Mouse (Mus musculus) ovary, postnatal 14 days (tissue): ENCODE measurements around the gene Arl2bp.

Source experiments
- DNase-seq: peaks from one replicate; pipeline ENCODE4 v3.0.0; 2022; ENCODE audit warnings: low spot score

Arl2bp gene

GRCm38 (mm10) chr8:94695341-94695993 is 29.1 kb downstream of the Arl2bp start:
- DNase-seq: no peak

GRCm38 (mm10) chr8:94695994-94696384 is 29.6 kb downstream of the Arl2bp start, which contains the start of gene Pllp:
Gene Pllp (minus strand): TSS chr8:94696278.
- DNase-seq: no peak

DNA sequence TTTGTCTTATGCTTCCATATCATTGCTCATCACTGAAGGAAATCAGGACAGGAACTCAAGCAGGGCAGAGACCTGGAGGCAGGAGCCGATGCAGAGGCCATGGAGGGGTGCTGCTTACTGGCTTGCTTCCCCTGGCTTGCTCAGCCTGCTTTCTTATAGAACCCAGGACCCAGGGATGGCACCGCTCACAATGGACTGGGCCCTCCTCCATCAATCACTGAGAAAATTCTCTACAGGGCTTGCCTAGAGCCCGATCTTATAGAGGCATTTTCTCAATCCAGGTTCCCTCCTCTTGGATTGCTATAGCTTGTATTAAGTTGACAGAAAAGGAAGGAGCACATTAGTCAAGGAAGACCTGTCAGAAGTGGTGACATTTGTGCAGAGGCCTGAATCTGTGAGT is 30.2 kb downstream of the Arl2bp start:
- DNase-seq: no peak

DNA sequence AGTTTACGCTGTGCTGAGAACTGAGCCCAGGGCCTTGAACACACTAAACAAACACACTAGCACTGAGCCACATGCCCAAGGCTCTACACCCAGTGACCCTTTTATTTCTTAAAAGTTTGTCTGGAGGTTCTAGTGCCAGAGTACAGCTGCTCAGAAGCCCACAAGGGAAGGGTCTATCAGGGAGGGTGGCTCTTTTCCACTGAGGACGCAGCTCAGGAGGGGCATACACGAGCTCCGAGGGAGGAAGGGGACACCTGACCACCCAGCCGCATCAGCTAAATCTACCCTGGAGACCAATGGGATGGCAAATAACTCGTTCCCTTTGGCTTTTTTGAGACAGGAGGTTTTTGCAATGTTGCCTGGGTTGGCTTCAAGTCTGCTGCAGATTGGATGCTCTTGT is 31.6 kb downstream of the Arl2bp start:
- DNase-seq: no peak

- no peak for DNase-seq
These were observed 33.0 kb downstream of the Arl2bp start for GRCm38 (mm10) chr8:94699366-94699765.

GRCm38 (mm10) chr8:94700421-94700935 is 34.1 kb downstream of the Arl2bp start:
- no peak for DNase-seq

- DNase-seq: no peak
These were observed 35.8 kb downstream of the Arl2bp start for GRCm38 (mm10) chr8:94702156-94702555.

DNA sequence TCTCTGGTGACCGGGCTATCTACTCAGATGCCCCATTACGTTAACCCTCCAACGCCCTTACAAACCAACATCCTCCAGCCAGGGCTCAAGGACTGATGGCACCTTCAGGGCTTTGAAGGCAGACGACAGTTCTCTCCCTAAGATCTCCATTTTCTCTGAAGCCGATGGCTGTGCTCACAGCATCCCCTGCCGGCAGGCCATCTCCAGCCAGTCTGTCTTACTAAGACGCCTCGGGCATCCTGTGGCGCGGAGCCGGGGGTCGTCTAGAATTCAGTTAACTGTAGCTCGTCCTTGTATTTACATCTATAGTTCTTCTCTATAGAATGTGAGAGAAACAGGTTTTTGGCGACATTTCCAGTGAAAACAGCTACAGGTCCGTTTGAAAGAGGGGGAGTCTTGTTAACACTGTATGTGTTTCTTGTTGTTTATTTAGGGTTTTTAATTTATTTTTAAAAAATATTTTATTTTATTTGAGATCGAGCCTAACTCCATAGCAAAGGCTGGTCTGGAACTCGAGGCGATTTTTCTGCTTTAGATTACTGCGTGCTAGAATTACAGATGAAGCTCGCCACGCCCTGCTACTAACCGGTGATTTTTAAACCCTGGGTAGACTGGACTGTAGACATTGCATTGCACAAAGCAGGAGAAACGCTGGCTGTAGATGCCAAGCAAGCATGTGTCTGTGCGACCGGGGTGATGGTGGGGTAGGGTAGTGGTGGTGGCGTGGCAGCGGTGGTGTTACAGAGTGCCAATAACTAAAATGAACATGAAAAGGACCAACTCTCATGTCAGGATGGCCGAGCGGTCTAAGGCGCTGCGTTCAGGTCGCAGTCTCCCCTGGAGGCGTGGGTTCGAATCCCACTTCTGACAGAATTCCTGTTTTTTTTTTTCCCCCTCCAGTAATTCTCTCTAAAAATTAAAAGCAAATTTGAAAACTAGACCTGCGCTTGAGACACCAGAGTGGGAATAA is 36.7 kb downstream of the Arl2bp start:
- peak; percentile 62 for DNase-seq

DNA sequence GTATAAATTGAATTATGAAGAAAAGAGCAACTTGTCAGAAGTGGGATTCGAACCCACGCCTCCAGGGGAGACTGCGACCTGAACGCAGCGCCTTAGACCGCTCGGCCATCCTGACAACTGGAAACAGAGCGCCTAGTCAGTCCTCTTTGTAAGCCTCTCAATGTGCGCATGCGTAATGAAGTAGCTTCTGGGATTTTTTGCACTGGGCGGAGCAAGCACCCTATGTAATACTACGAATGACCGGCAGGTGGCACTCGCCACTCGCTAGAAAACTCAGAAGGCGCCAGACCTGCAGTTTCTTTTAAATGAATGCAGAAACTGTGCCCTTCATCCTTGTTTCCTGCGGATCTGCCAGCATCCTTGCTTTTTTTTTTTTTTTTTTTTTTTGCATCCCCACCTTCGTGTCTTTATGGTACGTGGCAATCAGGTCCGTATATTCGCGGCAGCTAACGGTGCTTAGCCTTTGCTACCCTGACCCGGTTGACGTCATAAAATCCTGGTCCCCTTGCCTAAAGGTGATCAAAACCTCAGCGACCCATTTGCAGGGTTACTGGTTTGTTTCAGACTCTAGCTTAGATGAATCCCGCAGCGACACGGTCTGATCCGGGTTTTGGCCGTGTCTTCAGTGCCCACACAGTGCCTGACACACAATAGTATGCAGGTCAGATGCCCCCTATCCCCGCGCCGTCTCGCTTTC is 37.7 kb downstream of the Arl2bp start:
- DNase-seq: peak; percentile 99

GRCm38 (mm10) chr8:94704669-94704984 is 38.2 kb downstream of the Arl2bp start:
- no peak for DNase-seq

- no peak for DNase-seq
These were observed 39.3 kb downstream of the Arl2bp start for GRCm38 (mm10) chr8:94705581-94706245.

DNA sequence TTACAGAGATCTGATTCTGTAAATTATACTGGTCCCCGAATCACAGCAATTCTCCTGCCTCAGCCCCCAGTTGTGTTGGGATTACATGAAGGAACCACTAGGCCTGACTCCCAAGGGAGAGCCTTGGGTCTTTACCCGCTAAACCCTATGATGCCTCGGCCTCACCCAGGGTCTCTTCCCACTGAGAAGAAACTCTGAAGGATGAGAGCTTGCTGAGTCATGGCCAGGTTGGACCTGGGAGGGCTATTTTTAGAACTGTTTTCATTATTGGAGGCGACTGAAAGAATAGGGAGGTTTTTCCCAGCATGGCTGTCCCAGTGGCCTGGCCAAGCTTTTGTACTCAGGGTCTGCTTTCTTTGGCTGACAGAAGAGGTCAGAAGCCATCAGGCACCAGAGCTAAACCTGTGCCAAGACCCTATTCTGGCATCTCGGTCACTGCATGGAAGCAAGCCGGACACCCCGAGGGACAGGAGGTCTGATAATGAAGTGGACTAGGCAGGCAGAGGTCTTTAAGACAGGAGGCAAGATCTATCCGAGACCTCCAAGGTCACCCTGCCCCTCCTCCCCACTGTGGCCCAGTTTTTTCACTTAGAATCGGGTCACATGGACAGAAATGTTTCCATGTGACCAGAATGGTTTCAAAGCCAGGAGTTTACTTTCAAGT is 40.5 kb downstream of the Arl2bp start:
- DNase-seq: no peak

GRCm38 (mm10) chr8:94710336-94710735 is 43.9 kb downstream of the Arl2bp start:
- DNase-seq: no peak

- DNase-seq: no peak
These were observed 44.8 kb downstream of the Arl2bp start for GRCm38 (mm10) chr8:94711160-94711718.

DNA sequence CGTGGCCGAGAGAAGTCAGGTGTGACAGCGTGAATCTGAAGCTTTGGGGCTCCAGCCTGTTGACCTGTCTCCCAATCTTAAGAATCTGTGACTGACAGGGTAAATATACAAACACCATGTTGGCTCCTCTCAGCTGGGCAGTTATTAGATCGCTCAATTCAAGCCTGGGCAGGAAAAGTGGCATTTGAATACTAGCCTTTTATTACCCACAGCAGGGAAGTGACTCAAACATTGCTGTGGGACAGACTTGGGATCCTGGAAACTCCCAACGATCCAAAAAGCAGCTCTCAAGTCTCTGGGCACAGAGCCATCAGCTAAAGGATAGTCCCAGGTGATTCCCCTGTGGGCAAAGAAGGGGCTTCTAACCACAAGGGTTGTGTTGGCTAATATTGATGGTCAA is 48.2 kb downstream of the Arl2bp start:
- DNase-seq: no peak

- no peak for DNase-seq
These were observed 49.5 kb downstream of the Arl2bp start for GRCm38 (mm10) chr8:94715871-94716270.

- no peak for DNase-seq
These were observed 50.4 kb downstream of the Arl2bp start for GRCm38 (mm10) chr8:94716841-94717240.
